Mouse (Mus musculus): ENCODE data around the gene Hcn3.

- TF ChIP-seq POLR2A (IDR thresholded peaks at IDR 0.05; ENCODE audit: borderline replicate concordance, low read depth, low read length) = no peak
- TF ChIP-seq CTCF (IDR thresholded peaks at IDR 0.05; ENCODE audit: low read depth, low read length) = no peak
Observed at GRCm38 (mm10) chr3:89202253-89203141, 42.5 kb upstream of the Hcn3 start, which contains the start of gene Gba.
